Mouse (Mus musculus): ENCODE measurements at regions not wholly inside any gene's neighbourhood (a gene's known extent, or its start where the extent isn't known, plus 50 kb on each side); places are given as distances from the start of the nearest gene placed in this dataset.

DNA sequence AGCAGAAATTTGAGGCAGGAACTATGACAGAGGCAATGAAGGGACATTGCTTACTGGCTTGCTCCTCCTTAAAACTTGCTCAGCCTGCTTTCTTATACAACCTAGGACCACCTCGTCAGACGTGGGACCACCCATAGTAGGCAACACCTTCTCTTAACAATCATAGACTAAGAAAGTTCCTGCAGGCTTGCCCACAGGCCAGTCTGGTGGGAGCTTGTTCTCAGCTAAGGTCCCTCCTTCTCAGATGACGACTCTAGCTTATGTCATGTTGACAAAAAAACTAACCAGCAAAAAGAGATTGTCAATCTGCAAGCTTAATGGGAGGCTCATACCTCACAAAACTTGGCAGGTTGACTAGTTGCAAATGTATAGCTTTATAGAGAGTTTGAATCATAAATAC, 56.5 kb upstream of the Lsm6 start:
- Histone ChIP-seq H3K27me3 (no peaks in the 10 kb centered on the region), H3K36me3 (no peaks in the 10 kb centered on the region), H3K4me1 (replicated peaks) (no peaks in the 10 kb centered on the region), H3K4me3 (no peak overlapping the region), H3K27ac (replicated peaks) (no peak overlapping the region), H3K9me3 (no peaks in the 10 kb centered on the region), H3K9ac (no peak overlapping the region), H3K4me2 (no peak overlapping the region)
- ATAC-seq (ENCODE audit: low read depth): no peak
- 90% methylated on average over 3 of the region's 3 CpGs for WGBS

DNA sequence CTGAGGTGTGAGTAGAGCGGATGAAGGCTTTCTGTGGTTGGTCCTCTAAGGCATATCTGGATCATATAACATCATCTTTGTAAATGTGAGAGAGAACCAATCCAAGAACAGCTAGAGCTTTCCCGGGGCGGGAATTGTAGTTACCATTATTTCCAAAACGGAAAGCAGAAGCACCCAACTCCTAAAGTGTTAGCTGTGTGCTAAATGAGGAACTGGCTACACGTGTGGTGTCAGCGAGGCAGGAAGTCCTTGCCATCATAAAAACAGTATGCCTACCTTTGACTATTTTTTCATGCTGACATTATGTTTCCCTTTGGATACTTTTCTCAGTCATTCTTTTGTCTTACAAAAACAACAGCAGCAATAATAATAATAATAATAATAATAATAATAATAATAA, 68.8 kb upstream of the Lsm6 start:
- Histone ChIP-seq H3K27ac (replicated peaks) (no peak overlapping the region), H3K36me3 (no peaks in the 10 kb centered on the region), H3K9me3 (no peaks in the 10 kb centered on the region), H3K9ac (no peak overlapping the region), H3K4me1 (replicated peaks) (no peaks in the 10 kb centered on the region), H3K4me3 (no peak overlapping the region), H3K27me3 (no peaks in the 10 kb centered on the region), H3K4me2 (no peak overlapping the region)
- 91% methylated on average over 6 of the region's 6 CpGs for WGBS
- ATAC-seq (ENCODE audit: low read depth): no peak

DNA sequence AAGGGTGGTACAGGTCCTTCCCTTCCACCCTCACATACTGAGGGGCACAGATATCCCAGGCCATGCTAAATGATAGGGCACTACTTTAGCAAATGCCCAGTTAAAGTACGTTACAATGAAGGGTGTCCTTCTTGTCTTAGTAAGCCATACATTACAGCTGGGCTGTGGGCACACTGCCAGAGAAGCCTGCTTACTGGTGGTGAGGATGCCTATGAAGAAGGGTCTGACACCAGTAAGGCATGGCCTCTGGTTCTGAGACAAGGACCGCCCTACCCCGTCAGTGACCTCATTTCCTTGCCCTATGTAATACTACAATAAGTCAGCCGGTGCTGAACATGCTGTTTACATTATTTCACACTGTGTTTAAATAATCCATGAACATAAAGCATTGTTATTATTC, 69.6 kb upstream of the Lsm6 start:
- H3K27ac ChIP-seq (replicated peaks): no peak overlapping the region
- no peaks in the 10 kb centered on the region for H3K4me1 ChIP-seq (replicated peaks)
- H3K9me3 ChIP-seq: no peaks in the 10 kb centered on the region
- H3K4me2 ChIP-seq: no peak overlapping the region
- H3K36me3 ChIP-seq: no peaks in the 10 kb centered on the region
- WGBS: 71% methylated on average over 4 of the region's 4 CpGs
- no peak overlapping the region for H3K9ac ChIP-seq
- no peak overlapping the region for H3K4me3 ChIP-seq
- H3K27me3 ChIP-seq: no peaks in the 10 kb centered on the region
- no peak for ATAC-seq (ENCODE audit: low read depth)

GRCm38 (mm10) chr8:78899887-78900286, 78.9 kb upstream of the Lsm6 start:
- Histone ChIP-seq H3K36me3 (no peaks in the 10 kb centered on the region), H3K27me3 (no peaks in the 10 kb centered on the region), H3K4me3 (no peak overlapping the region), H3K9ac (no peak overlapping the region), H3K4me2 (no peak overlapping the region), H3K9me3 (no peaks in the 10 kb centered on the region), H3K4me1 (replicated peaks) (no peaks in the 10 kb centered on the region), H3K27ac (replicated peaks) (no peak overlapping the region)
- 37% methylated on average over 7 of the region's 7 CpGs for WGBS
- no peak for ATAC-seq (ENCODE audit: low read depth)

GRCm38 (mm10) chr8:78903034-78903433, 82.1 kb upstream of the Lsm6 start:
- H3K9me3 ChIP-seq: no peaks in the 10 kb centered on the region
- ATAC-seq (ENCODE audit: low read depth): no peak
- H3K4me3 ChIP-seq: no peak overlapping the region
- H3K27me3 ChIP-seq: no peaks in the 10 kb centered on the region
- no peak overlapping the region for H3K27ac ChIP-seq (replicated peaks)
- H3K36me3 ChIP-seq: no peaks in the 10 kb centered on the region
- 98% methylated on average over 1 of the region's 1 CpGs for WGBS
- H3K4me2 ChIP-seq: no peak overlapping the region
- H3K9ac ChIP-seq: no peak overlapping the region
- H3K4me1 ChIP-seq (replicated peaks): no peaks in the 10 kb centered on the region

- H3K36me3 ChIP-seq: no peaks in the 10 kb centered on the region
- WGBS: 93% methylated on average over 1 of the region's 1 CpGs
- H3K27me3 ChIP-seq: no peaks in the 10 kb centered on the region
- H3K9ac ChIP-seq: no peak overlapping the region
- no peak overlapping the region for H3K27ac ChIP-seq (replicated peaks)
- no peak for ATAC-seq (ENCODE audit: low read depth)
- no peak overlapping the region for H3K4me2 ChIP-seq
- H3K4me1 ChIP-seq (replicated peaks): no peaks in the 10 kb centered on the region
- no peak overlapping the region for H3K4me3 ChIP-seq
- no peaks in the 10 kb centered on the region for H3K9me3 ChIP-seq
These were observed 87.0 kb upstream of the Lsm6 start for GRCm38 (mm10) chr8:78907918-78908317.

GRCm38 (mm10) chr8:78911288-78911873, 90.4 kb upstream of the Lsm6 start:
- no peak overlapping the region for H3K27ac ChIP-seq (replicated peaks)
- H3K4me1 ChIP-seq (replicated peaks): no peaks in the 10 kb centered on the region
- H3K27me3 ChIP-seq: no peaks in the 10 kb centered on the region
- no peak overlapping the region for H3K4me3 ChIP-seq
- 0 out of 2 replicates have a peak, but pooled peaks cover under 1% of the 10 kb centered on the region for H3K9me3 ChIP-seq
- no peak overlapping the region for H3K4me2 ChIP-seq
- no peak for ATAC-seq (ENCODE audit: low read depth)
- H3K9ac ChIP-seq: no peak overlapping the region
- no peaks in the 10 kb centered on the region for H3K36me3 ChIP-seq
- 83% methylated on average over 11 of the region's 11 CpGs for WGBS

DNA sequence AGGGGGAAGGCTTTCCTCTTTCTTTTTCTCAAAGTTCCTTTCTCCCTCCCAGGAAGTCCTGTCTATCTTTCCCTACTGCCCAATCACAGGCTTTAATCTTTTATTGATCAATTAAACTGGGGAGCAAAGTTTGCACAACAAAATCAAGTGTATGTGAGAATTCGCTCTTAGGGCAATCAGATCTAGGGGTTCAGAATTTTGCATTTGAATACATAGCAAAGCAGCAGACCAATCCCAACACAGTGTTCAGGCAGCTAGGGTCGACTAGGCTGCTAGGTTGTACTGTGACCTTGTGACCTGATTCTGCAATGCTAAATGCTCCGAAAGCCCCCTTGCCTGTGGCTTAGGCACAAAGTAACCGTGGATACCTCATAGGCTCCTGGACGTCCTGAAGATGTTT, 91.5 kb upstream of the Lsm6 start:
- H3K9me3 ChIP-seq: 0 out of 2 replicates have a peak, but pooled peaks cover 5% of the 10 kb centered on the region
- H3K4me3 ChIP-seq: no peak overlapping the region
- H3K27ac ChIP-seq (replicated peaks): no peak overlapping the region
- no peaks in the 10 kb centered on the region for H3K4me1 ChIP-seq (replicated peaks)
- H3K9ac ChIP-seq: no peak overlapping the region
- no peaks in the 10 kb centered on the region for H3K27me3 ChIP-seq
- no peaks in the 10 kb centered on the region for H3K36me3 ChIP-seq
- H3K4me2 ChIP-seq: no peak overlapping the region
- 45% methylated on average over 5 of the region's 5 CpGs for WGBS
- ATAC-seq (ENCODE audit: low read depth): no peak

DNA sequence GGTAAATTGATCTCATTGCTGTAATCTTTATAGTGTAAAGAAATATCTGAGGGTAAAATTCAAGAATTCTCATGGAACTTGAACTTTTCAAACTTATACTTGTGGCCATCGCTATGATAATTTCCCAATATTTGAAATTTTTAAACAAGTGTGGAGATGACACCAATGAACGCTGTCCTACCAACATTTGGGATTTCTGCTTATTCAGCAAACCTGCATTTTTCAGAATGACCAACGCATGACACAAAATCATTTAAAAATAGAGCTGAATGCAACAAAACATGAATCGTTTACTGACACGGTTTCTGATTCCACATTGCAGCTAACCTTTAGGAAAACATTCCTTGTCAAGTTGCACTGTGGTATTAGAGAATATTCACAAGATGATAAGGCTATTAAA, 92.9 kb upstream of the Lsm6 start:
- 0 out of 2 replicates have a peak, but pooled peaks cover 5% of the 10 kb centered on the region for H3K9me3 ChIP-seq
- H3K4me2 ChIP-seq: no peak overlapping the region
- no peaks in the 10 kb centered on the region for H3K4me1 ChIP-seq (replicated peaks)
- H3K36me3 ChIP-seq: no peaks in the 10 kb centered on the region
- no peaks in the 10 kb centered on the region for H3K27me3 ChIP-seq
- no peak for ATAC-seq (ENCODE audit: low read depth)
- no peak overlapping the region for H3K9ac ChIP-seq
- WGBS: 94% methylated on average over 5 of the region's 5 CpGs
- no peak overlapping the region for H3K27ac ChIP-seq (replicated peaks)
- H3K4me3 ChIP-seq: no peak overlapping the region

- Histone ChIP-seq H3K9me3 (no peaks in the 10 kb centered on the region; the same call in 1 of the 2 replicates), H3K4me3 (no peak overlapping the region), H3K4me1 (replicated peaks) (no peaks in the 10 kb centered on the region), H3K4me2 (no peak overlapping the region), H3K36me3 (no peaks in the 10 kb centered on the region), H3K27me3 (no peaks in the 10 kb centered on the region), H3K27ac (replicated peaks) (no peak overlapping the region), H3K9ac (no peak overlapping the region)
- no peak for ATAC-seq (ENCODE audit: low read depth)
- 84% methylated on average over 9 of the region's 9 CpGs for WGBS
These were observed 97.4 kb upstream of the Zfp827 start for GRCm38 (mm10) chr8:78930610-78931397.

DNA sequence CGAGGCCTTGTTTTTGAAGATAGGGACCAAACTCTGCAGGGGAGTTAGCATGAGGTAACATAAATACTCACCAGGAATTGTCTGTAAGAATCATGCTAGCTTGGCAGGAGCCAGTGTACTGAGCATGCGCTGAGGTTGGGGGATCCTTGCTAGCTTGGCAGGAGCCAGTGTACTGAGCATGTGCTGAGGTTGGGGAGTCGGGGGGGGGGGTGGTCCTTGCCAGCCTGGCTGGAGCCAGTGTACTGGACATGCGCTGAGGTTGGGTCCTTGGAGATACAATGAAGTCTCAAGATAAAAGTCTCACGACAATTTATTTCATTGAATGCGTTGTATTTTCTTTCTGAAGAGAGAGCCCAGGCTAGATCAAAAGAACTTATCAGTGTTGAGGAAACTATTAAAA, 96.2 kb upstream of the Zfp827 start:
- H3K9ac ChIP-seq: no peak overlapping the region
- 0 out of 2 replicates have a peak, but pooled peaks have one; percentile 50 for ATAC-seq (ENCODE audit: low read depth)
- H3K9me3 ChIP-seq: no peaks in the 10 kb centered on the region; the same call in 1 of the 2 replicates
- no peaks in the 10 kb centered on the region for H3K4me1 ChIP-seq (replicated peaks)
- 86% methylated on average over 6 of the region's 6 CpGs for WGBS
- no peaks in the 10 kb centered on the region for H3K27me3 ChIP-seq
- H3K27ac ChIP-seq (replicated peaks): no peak overlapping the region
- H3K36me3 ChIP-seq: no peaks in the 10 kb centered on the region
- H3K4me3 ChIP-seq: no peak overlapping the region
- no peak overlapping the region for H3K4me2 ChIP-seq

DNA sequence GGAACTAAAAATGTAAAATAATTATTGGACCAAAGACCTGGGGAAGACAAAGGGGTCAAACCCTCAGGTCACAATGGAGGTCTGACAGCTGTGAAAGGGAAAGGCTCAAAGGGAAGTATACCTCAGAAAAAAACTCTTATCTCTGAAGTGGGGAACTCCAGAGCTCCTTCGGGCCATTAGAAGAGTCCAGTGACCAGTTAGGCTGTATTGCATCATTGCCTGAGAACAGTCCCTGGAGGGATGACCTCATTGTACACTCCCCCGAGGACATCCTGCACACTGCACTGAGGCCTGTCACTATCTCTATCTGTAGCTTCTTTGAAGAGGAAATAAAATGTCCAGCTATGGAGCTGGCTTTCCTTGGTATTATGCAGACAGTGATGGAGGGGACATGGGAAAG, 88.2 kb upstream of the Zfp827 start:
- Histone ChIP-seq H3K9ac (no peak overlapping the region), H3K27me3 (no peaks in the 10 kb centered on the region), H3K9me3 (no peaks in the 10 kb centered on the region), H3K27ac (replicated peaks) (no peak overlapping the region), H3K4me1 (replicated peaks) (no peaks in the 10 kb centered on the region), H3K4me2 (no peak overlapping the region), H3K4me3 (no peak overlapping the region), H3K36me3 (no peaks in the 10 kb centered on the region)
- 76% methylated on average over 2 of the region's 2 CpGs for WGBS
- no peak for ATAC-seq (ENCODE audit: low read depth)

DNA sequence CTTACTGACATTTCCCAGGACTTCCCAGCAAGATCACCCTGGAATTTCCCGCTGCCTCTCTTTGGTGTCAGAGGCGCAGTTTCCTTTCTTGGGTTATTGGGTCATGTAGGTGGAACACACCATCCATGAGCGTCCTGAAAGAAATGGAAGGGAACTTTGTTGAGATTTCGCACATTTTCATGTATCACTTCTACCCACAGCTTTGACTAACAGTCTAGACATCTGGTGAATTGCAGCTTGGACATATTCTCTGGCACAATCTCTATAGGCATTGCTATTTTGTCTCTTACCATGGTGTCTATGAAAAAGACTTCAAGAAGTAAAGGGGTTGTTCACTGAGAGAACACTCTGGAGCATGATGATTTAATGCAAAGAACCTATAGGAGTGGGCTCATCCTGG, 86.7 kb upstream of the Zfp827 start:
- WGBS: 89% methylated on average over 4 of the region's 4 CpGs
- H3K27me3 ChIP-seq: no peaks in the 10 kb centered on the region
- no peak overlapping the region for H3K4me3 ChIP-seq
- no peak overlapping the region for H3K27ac ChIP-seq (replicated peaks)
- H3K4me1 ChIP-seq (replicated peaks): no peaks in the 10 kb centered on the region
- ATAC-seq (ENCODE audit: low read depth): no peak
- no peaks in the 10 kb centered on the region for H3K9me3 ChIP-seq
- no peaks in the 10 kb centered on the region for H3K36me3 ChIP-seq
- no peak overlapping the region for H3K9ac ChIP-seq
- H3K4me2 ChIP-seq: no peak overlapping the region
